Mouse (Mus musculus) lung, embryonic 16.5 days (tissue): ENCODE measurements around the gene Prrx1. TPM values are rescaled to one million over a fixed set of nuclear protein-coding genes. Genes with fewer than 3 reads are reported as not detected.

Experiments used
- ATAC-seq: fragments of 200-750 bp; cut with Nextera tagmentation; 2 replicates; pipeline ENCODE4 v1.8.0; 2017; ENCODE audit warnings: low read depth, mild to moderate bottlenecking, moderate library complexity
- H3K27ac ChIP-seq: fragments of 300-500 bp; sonication (generic); 2 replicates; pipeline ENCODE4 v1.5.1; 2014; ENCODE audit warnings: mild to moderate bottlenecking, control low read depth, low read length
- H3K27me3 ChIP-seq: fragments of 300-500 bp; sonication (generic); 2 replicates; pipeline ENCODE4 v1.6.1; 2014; ENCODE audit warnings: low read depth, low read length, mixed read lengths; ENCODE audit not compliant: control insufficient read depth, insufficient read depth
- H3K36me3 ChIP-seq: fragments of 300-500 bp; sonication (generic); 2 replicates; pipeline ENCODE4 v1.6.1; 2014; ENCODE audit warnings: low read length; ENCODE audit not compliant: control insufficient read depth, insufficient read depth
- H3K4me1 ChIP-seq: fragments of 300-500 bp; sonication (generic); replicated peaks from 2 replicates; pipeline ENCODE4 v1.6.1; 2014; ENCODE audit warnings: low read length, mixed read lengths; ENCODE audit not compliant: control insufficient read depth, insufficient read depth
- H3K4me2 ChIP-seq: fragments of 300-500 bp; sonication (generic); 2 replicates; pipeline ENCODE4 v1.6.1; 2014; ENCODE audit warnings: low read depth, low read length, control low read depth
- H3K4me3 ChIP-seq: fragments of 300-500 bp; sonication (generic); 2 replicates; pipeline ENCODE4 v1.5.1; 2014; ENCODE audit warnings: mild to moderate bottlenecking, low read length, control low read depth
- H3K9ac ChIP-seq: fragments of 300-500 bp; sonication (generic); 2 replicates; pipeline ENCODE4 v1.6.1; 2014; ENCODE audit warnings: low read length, control low read depth
- H3K9me3 ChIP-seq: fragments of 300-500 bp; sonication (generic); 2 replicates; pipeline ENCODE4 v1.6.1; 2016; ENCODE audit warnings: low read length; ENCODE audit not compliant: control insufficient read depth
- WGBS: fragments of 180-500 bp; shearing (Covaris S2); extraction: QIAGEN DNeasy Blood & Tissue Kit; methylation state at CpG from one replicate; pipeline ENCODE4 v1.1.7; 2014; 5-methylcytosine and 5-hydroxymethylcytosine counted together
- polyA plus RNA-seq: library from polyadenylated mRNA; unstranded; fragments of >200 nt; fragmentation: Nextera tagmentation; extraction: Ambion mirVana; gene quantifications from 2 replicates; pipeline ENCODE4 v1.2.1, GENCODE M21; 2015

Prrx1 gene
- polyA plus RNA-seq, 1 experiment from 2014 or later: 10.0 TPM

DNA sequence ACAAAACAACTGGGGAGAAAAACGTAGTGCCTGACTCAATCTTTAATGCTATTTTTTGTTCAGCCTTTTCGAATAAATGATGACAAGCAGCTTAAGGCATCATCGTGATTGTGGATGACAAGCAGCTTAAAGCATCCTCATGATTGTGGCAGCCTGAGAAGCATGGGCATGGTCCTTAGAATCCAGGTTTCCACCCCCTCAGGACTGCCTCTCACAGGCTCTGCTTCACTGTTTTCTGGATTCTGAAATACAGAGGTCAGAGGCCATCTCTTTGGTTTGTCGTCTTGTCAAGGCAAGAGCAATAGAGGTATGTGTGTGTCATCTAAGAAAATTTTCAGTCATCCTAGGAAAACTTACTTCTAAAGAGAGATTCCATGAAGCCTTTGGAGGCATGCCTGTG is 60.7 kb downstream of the Prrx1 start:
- no peak overlapping the region for H3K27ac ChIP-seq
- no peak for ATAC-seq
- H3K36me3 ChIP-seq: no peaks in the 10 kb centered on the region
- WGBS: 75% methylated on average over 4 of the region's 4 CpGs
- no peaks in the 10 kb centered on the region for H3K27me3 ChIP-seq
- no peak overlapping the region for H3K4me3 ChIP-seq
- no peak overlapping the region for H3K4me2 ChIP-seq
- no peak overlapping the region for H3K9ac ChIP-seq
- no peaks in the 10 kb centered on the region for H3K9me3 ChIP-seq
- no peaks in the 10 kb centered on the region for H3K4me1 ChIP-seq

DNA sequence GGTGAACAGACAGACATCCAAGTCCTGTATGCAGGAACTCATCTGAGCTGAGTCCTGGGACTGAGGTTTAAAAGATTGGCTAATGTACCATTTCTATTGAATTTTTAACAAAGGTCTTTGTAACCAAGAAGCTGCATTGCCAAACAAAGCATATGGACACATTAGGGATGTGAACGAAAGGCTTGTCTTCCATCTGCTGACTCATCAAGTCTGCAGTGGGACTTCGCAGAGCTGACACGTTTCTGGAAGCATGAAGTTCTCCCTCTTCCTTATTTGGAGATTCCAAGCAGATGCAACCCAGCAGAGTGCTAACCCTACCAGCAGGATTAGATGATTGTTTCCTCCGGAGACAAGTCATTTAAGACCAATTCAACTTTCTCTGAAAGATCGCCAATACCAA is 61.2 kb downstream of the Prrx1 start:
- no peak overlapping the region for H3K9ac ChIP-seq
- H3K4me2 ChIP-seq: no peak overlapping the region
- no peaks in the 10 kb centered on the region for H3K27me3 ChIP-seq
- no peaks in the 10 kb centered on the region for H3K9me3 ChIP-seq
- H3K4me1 ChIP-seq: no peaks in the 10 kb centered on the region
- ATAC-seq: no peak
- H3K27ac ChIP-seq: no peak overlapping the region
- no peak overlapping the region for H3K4me3 ChIP-seq
- H3K36me3 ChIP-seq: no peaks in the 10 kb centered on the region
- WGBS: 75% methylated on average over 5 of the region's 5 CpGs

GRCm38 (mm10) chr1:163251766-163252165 is 61.7 kb downstream of the Prrx1 start:
- H3K27me3 ChIP-seq: no peaks in the 10 kb centered on the region
- ATAC-seq: no peak
- 58% methylated on average over 1 of the region's 1 CpGs for WGBS
- H3K4me2 ChIP-seq: no peak overlapping the region
- no peaks in the 10 kb centered on the region for H3K9me3 ChIP-seq
- H3K4me1 ChIP-seq: no peaks in the 10 kb centered on the region
- no peak overlapping the region for H3K27ac ChIP-seq
- no peak overlapping the region for H3K4me3 ChIP-seq
- H3K9ac ChIP-seq: no peak overlapping the region
- H3K36me3 ChIP-seq: no peaks in the 10 kb centered on the region

DNA sequence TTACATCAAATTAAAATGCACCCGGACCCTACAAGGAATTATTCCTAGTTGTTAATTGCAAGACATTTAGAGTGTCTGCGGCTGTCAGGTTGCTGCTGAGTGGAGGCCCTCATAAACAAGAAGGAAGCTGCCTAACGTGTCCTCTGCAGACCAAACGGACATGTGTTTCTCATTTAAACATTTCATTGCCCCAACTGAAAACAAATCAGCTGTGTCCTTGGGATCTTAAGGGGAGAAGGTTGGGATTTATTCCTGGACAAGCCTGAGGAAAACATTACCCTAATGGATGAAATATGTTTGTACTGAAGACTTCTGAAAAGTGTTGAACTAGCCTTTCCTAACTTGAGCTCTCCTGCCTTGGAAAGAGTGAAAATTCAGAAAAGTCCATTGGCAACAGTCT is 74.6 kb downstream of the Prrx1 start:
- Histone ChIP-seq H3K36me3 (no peaks in the 10 kb centered on the region), H3K9ac (no peak overlapping the region), H3K4me3 (no peak overlapping the region), H3K9me3 (no peaks in the 10 kb centered on the region), H3K27ac (no peak overlapping the region), H3K4me2 (no peak overlapping the region), H3K4me1 (no peaks in the 10 kb centered on the region), H3K27me3 (no peaks in the 10 kb centered on the region)
- no peak for ATAC-seq
- WGBS: 62% methylated on average over 4 of the region's 4 CpGs

DNA sequence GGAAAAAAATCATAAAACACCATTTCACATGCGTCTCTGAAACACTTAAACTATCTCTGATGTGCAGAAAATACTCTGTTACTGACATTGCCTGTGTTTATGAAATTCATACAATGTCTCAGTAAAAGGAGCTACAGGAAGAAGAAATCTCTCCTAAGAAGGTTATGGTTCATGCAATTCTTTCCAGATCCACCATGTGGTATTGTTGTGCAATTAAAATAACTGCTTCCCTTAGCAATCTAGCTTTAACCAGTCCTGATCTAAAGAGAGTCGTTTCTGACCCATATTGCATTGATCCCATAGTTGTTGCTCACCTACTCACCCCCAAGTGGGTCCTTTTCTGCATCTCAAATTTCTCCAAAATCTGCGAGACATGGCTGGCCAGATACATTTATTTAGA is 82.3 kb downstream of the Prrx1 start:
- Histone ChIP-seq H3K9me3 (peaks cover 2% of the 10 kb centered on the region; the same call in 1 of the 2 replicates), H3K4me2 (no peak overlapping the region), H3K9ac (no peak overlapping the region), H3K27ac (no peak overlapping the region), H3K27me3 (no peaks in the 10 kb centered on the region), H3K36me3 (no peaks in the 10 kb centered on the region), H3K4me1 (no peaks in the 10 kb centered on the region), H3K4me3 (no peak overlapping the region)
- no peak for ATAC-seq
- WGBS: 59% methylated on average over 3 of the region's 3 CpGs

GRCm38 (mm10) chr1:163226271-163226670 is 87.2 kb downstream of the Prrx1 start:
- H3K9ac ChIP-seq: no peak overlapping the region
- H3K27me3 ChIP-seq: no peaks in the 10 kb centered on the region
- 76% methylated on average over 4 of the region's 4 CpGs for WGBS
- H3K4me3 ChIP-seq: no peak overlapping the region
- no peak overlapping the region for H3K27ac ChIP-seq
- ATAC-seq: no peak
- no peaks in the 10 kb centered on the region for H3K36me3 ChIP-seq
- no peaks in the 10 kb centered on the region for H3K4me1 ChIP-seq
- H3K9me3 ChIP-seq: peaks cover 2% of the 10 kb centered on the region; the same call in 1 of the 2 replicates
- no peak overlapping the region for H3K4me2 ChIP-seq

DNA sequence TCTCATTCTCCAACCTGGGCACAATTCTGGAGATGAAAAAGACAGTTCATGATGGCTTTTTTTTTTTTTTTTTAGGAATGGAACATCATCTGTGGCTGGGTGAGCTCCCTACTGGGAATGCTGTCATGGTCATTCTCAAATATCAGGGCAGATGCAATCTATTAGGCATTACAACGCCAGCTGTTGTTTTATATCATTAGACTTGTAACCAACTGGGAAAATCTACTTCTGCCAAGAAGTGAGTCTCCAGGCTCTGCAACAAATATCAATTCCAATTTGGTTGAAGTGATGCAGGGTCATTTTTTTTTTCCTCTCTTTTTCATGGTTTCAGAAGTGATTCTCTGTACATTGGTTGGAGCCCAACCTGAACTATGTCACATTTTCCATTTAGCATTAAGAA is 91.7 kb downstream of the Prrx1 start:
- Histone ChIP-seq H3K36me3 (no peaks in the 10 kb centered on the region), H3K27ac (no peak overlapping the region), H3K9me3 (no peaks in the 10 kb centered on the region), H3K27me3 (no peaks in the 10 kb centered on the region), H3K4me3 (no peak overlapping the region), H3K4me2 (no peak overlapping the region), H3K9ac (no peak overlapping the region), H3K4me1 (no peaks in the 10 kb centered on the region)
- ATAC-seq: no peak
- 70% methylated on average over 1 of the region's 1 CpGs for WGBS

DNA sequence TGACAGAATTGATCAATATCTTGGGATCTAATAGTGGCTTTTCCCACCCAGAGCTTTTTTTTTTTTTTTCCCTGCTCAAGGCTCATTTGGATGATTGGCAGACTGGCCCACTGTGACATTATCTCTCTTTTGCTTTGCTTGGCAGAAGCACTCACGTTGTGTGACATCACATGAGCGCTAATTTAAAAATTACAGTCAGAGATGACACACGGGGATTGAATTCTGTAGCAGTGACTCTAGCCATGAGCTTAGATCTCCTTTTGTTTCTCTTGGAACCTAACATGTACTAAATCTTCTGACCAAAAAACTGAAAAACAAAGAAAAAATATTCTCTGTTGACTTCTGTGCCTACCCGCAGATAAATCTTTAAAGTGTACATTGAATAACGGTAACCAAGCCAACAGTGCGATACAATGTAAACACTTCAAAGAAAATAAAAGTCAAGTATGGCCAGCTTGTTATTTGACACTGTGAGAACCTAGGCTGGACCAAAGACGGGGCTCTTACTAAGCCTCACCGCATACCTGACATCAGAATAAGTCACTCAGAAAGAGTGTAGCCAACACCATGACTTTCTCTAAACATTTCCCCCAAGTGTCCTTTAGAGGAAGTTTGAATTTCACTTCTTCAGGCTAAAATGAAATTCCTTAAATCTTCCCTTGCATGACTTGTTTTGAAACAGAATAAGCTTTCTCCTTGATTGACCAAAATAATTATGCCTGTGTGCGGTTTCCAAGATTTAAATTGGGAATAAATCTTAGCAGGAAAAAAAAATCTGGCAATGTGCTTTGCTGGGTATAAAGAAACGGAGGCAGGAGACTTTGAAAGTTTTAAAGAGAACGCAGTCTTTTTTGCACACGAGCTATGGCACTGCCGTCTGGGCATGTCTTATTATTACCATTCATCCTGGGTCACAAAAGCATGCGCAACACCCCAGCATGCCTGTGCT is 104.3 kb downstream of the Prrx1 start:
- 48% methylated on average over 14 of the region's 14 CpGs for WGBS
- Histone ChIP-seq H3K9me3 (no peaks in the 10 kb centered on the region), H3K27me3 (no peaks in the 10 kb centered on the region), H3K4me3 (no peak overlapping the region), H3K4me2 (no peak overlapping the region), H3K4me1 (no peaks in the 10 kb centered on the region), H3K9ac (no peak overlapping the region), H3K27ac (no peak overlapping the region), H3K36me3 (no peaks in the 10 kb centered on the region)
- no peak; the same call in 1 of the 2 replicates for ATAC-seq

- Histone ChIP-seq H3K36me3 (no peaks in the 10 kb centered on the region), H3K4me2 (no peak overlapping the region), H3K27me3 (no peaks in the 10 kb centered on the region), H3K27ac (no peak overlapping the region), H3K4me1 (peaks cover 5% of the 10 kb centered on the region; the same call in 1 of the 2 replicates), H3K9me3 (no peaks in the 10 kb centered on the region), H3K9ac (no peak overlapping the region), H3K4me3 (no peak overlapping the region)
- 53% methylated on average over 2 of the region's 2 CpGs for WGBS
- ATAC-seq: no peak
These were observed 114.7 kb downstream of the Prrx1 start for GRCm38 (mm10) chr1:163198767-163199166.
